Mouse (Mus musculus) heart, embryonic 16.5 days (tissue): Measurements from ENCODE around the gene Bco1. TPM values are rescaled to one million over a fixed set of nuclear protein-coding genes. Genes with fewer than 3 reads are reported as not detected.

ENCODE experiments used
- ATAC-seq: fragments of 200-750 bp; cut with Nextera tagmentation; replicated peaks from 2 replicates; pipeline ENCODE4 v1.8.0; 2017; ENCODE audit warnings: moderate number of reproducible peaks; ENCODE audit not compliant: insufficient read depth, low FRiP score; ENCODE audit errors: extremely low read depth
- H3K27ac ChIP-seq: fragments of 300-500 bp; sonication (generic); 2 replicates; pipeline ENCODE4 v1.5.1; 2014; ENCODE audit warnings: mild to moderate bottlenecking, low read length, control low read depth, moderate library complexity
- H3K27me3 ChIP-seq: fragments of 300-500 bp; sonication (generic); 2 replicates; pipeline ENCODE4 v1.6.1; 2014; ENCODE audit warnings: low read length, mixed read lengths; ENCODE audit not compliant: control insufficient read depth, insufficient read depth
- H3K36me3 ChIP-seq: fragments of 300-500 bp; sonication (generic); 2 replicates; pipeline ENCODE4 v1.6.1; 2014; ENCODE audit not compliant: control insufficient read depth, insufficient read depth
- H3K4me1 ChIP-seq: fragments of 300-500 bp; sonication (generic); 2 replicates; pipeline ENCODE4 v1.6.1; 2014; ENCODE audit warnings: low read length, mixed read lengths; ENCODE audit not compliant: control insufficient read depth, insufficient read depth
- H3K4me2 ChIP-seq: fragments of 300-500 bp; sonication (generic); 2 replicates; pipeline ENCODE4 v1.6.1; 2014; ENCODE audit warnings: low read depth, mild to moderate bottlenecking, control low read depth, low read length
- H3K4me3 ChIP-seq: fragments of 300-500 bp; sonication (generic); 2 replicates; pipeline ENCODE4 v1.5.1; 2014; ENCODE audit warnings: mild to moderate bottlenecking, control low read depth, low read length
- H3K9ac ChIP-seq: fragments of 300-500 bp; sonication (generic); 2 replicates; pipeline ENCODE4 v1.6.1; 2014; ENCODE audit warnings: low read length, control low read depth
- H3K9me3 ChIP-seq: fragments of 300-500 bp; sonication (generic); replicated peaks from 2 replicates; pipeline ENCODE4 v1.6.1; 2016; ENCODE audit warnings: low read length; ENCODE audit not compliant: control insufficient read depth
- WGBS: fragments of 180-500 bp; shearing (Covaris S2); extraction: QIAGEN DNeasy Blood & Tissue Kit; methylation state at CpG from one replicate; pipeline ENCODE4 v1.1.7; 2014; 5-methylcytosine and 5-hydroxymethylcytosine counted together
- polyA plus RNA-seq: library from polyadenylated mRNA; unstranded; fragments of >200 nt; fragmentation: Nextera tagmentation; extraction: Ambion mirVana; gene quantifications from 2 replicates; pipeline ENCODE4 v1.2.1, GENCODE M21; 2015

The Bco1 gene
- polyA plus RNA-seq, 1 experiment from 2014 or later: not detected

DNA sequence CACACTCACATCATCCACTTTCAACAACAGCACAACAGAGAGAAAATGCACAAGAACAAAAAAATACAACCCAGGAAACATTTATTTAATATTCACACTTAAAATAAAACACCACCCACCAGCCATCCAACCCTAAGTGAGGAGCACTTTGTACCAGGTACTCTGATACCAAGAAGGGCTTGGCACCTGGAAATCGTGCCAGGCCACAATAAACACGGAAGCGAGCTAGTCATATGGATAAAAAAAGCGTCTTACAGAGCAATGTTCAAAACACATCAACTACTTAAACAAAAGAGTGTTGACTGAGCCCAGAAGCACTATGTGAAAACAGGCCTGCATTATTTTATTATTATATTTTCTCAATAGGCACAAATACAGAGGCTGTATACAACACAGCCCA is 60.5 kb downstream of the Bco1 start:
- H3K36me3 ChIP-seq: no peaks in the 10 kb centered on the region
- H3K4me1 ChIP-seq: peaks cover 16% of the 10 kb centered on the region
- H3K9ac ChIP-seq: no peak overlapping the region
- H3K27me3 ChIP-seq: no peaks in the 10 kb centered on the region
- no peak overlapping the region for H3K27ac ChIP-seq
- H3K4me2 ChIP-seq: no peak overlapping the region
- no peaks in the 10 kb centered on the region for H3K9me3 ChIP-seq
- no peak overlapping the region for H3K4me3 ChIP-seq
- ATAC-seq: no peak
- WGBS: 93% methylated on average over 4 of the region's 4 CpGs

DNA sequence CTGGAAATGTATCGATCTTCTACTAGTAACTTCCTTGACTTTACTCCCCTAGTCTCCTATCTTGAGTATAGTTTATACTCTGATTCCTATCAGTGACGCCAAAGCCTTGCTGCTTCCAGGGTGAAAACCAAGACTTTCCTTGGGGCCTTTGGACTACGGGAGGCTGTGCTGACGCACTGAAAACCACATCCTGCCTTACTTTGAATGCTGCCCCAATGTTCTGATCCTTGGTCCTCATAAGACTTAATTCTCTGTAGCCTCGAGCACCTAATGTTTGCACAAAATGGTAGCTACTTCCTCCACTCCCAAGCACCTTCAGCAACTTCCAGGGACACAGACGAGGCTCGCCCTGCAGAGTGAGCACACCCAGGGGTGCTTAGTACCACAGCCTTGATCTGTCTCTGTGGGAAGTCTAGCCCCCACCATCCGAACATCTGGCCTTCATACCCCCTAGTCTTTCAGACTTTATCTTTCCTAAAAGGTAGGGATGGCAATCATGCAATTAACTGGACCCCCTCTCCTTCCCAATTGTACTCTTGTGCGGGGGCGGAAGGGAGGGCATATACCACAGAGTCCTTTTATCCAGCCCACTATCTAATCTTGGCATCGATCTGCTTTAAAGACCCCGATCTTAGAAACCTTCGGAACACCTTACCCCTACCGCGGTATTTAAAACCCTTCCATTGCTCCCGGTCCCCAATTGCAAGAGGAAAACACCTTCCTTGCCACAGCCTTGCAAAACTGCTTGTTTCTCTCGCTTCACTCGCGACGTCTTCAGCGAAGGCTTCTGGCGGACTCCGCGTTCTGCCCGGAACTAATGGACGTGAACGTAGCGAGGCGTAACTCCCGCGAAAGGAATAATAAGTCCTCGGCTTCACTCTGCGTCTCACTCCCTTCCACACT is 61.5 kb downstream of the Bco1 start:
- 10% methylated on average over 33 of the region's 33 CpGs for WGBS
- peak overlapping the region; percentile 94 for H3K4me3 ChIP-seq
- peak overlapping the region; percentile 81 for H3K27ac ChIP-seq
- no peaks in the 10 kb centered on the region for H3K27me3 ChIP-seq
- peaks cover 16% of the 10 kb centered on the region for H3K4me1 ChIP-seq
- H3K9me3 ChIP-seq: no peaks in the 10 kb centered on the region
- H3K4me2 ChIP-seq: peak overlapping the region; percentile 96
- peak overlapping the region; percentile 94 for H3K9ac ChIP-seq
- ATAC-seq: 0 out of 2 replicates have a peak, but pooled peaks have one; percentile 1
- no peaks in the 10 kb centered on the region for H3K36me3 ChIP-seq

DNA sequence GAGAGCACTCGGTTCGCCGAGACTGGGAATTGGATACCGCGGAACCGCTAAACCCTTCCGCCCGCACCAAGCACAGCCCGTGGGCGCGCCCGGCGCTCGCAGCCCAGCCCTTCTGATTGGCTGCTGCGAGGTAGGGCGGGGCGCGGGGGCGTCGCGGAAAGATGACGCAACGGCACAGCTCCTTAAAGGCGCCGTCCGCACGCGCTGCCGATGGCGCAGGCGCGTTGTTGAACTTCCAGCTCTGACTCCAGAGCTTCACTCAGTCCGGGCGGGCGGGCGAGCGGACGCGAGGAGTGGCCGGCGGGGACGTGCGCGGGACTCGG is 62.1 kb downstream of the Bco1 start:
- H3K27me3 ChIP-seq: no peaks in the 10 kb centered on the region
- WGBS: under 1% methylated on average over 39 of the region's 45 CpGs
- H3K4me1 ChIP-seq: peaks cover 16% of the 10 kb centered on the region
- ATAC-seq: peak; percentile 95
- H3K9ac ChIP-seq: peak overlapping the region; percentile 94
- H3K4me2 ChIP-seq: peak overlapping the region; percentile 96
- H3K4me3 ChIP-seq: peak overlapping the region; percentile 94
- H3K9me3 ChIP-seq: no peaks in the 10 kb centered on the region
- H3K36me3 ChIP-seq: no peaks in the 10 kb centered on the region
- peak overlapping the region; percentile 81 for H3K27ac ChIP-seq

DNA sequence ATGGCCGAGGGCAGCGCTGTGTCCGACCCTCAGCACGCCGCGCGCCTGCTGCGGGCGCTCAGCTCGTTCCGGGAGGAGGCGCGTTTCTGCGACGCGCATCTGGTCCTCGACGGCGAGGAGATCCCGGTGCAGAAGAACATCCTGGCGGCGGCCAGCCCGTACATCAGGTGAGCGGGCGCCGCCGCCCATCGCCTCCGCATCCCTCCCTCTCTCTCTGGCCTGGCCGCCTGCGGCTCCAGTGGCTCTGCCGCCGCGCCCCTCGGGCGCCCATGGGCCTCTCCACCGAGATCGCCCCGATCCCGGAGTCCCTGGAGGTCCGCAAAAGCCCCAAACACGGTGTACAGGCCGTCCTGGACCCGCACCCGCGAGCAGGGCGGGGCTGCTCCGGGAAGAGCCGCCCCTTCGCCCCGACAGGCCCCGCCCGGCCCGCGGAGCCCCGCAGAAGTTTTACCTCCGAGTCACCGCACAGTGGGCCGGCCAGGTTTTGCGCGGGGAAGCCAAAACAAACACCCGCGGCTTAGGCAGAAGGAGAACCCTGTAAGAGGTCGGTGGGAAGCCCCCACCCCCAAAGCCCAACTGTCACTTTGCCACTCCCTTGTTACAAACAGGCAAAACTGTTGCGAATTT is 62.6 kb downstream of the Bco1 start, which contains the start of gene Gan:
Gene Gan (plus strand): TSS at position 1 of the 627 bp plus-strand sequence.
- WGBS: under 1% methylated on average over 61 of the region's 65 CpGs

DNA sequence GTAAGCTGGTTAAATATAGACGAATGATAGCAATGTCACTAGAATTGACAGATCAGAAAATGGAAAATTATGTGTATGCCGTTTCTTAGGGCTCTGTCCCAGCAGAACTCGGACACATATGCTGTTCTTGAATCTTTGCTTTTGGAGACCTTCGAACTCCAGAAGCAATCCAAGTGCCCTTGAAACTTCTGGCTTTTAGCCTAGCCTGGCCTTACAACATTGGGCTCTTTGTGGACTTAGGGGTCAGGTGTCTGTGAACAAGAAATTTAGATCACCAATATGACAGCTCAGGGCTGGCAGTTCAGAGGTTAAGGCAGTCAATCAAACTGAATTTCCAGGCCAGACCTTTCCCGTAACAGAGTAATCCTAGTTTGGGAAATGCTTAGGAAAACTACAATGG is 63.4 kb downstream of the Bco1 start:
- Histone ChIP-seq H3K4me2 (peak overlapping the region; percentile 96), H3K9ac (peak overlapping the region; percentile 94), H3K4me1 (peaks cover 16% of the 10 kb centered on the region), H3K36me3 (no peaks in the 10 kb centered on the region), H3K27ac (no peak overlapping the region), H3K9me3 (no peaks in the 10 kb centered on the region), H3K4me3 (peak overlapping the region; percentile 94), H3K27me3 (no peaks in the 10 kb centered on the region)
- 62% methylated on average over 5 of the region's 5 CpGs for WGBS
- ATAC-seq: no peak

More for the DNA sequence above, 62.6 kb downstream of the Bco1 start, which contains the start of gene Gan:
- Histone ChIP-seq H3K4me2 (peak within 1 kb of the TSS; percentile 96), H3K36me3 (no peaks in the 10 kb centered on the region), H3K9ac (peak within 1 kb of the TSS; percentile 94), H3K9me3 (no peaks in the 10 kb centered on the region), H3K27me3 (no peaks in the 10 kb centered on the region), H3K4me1 (peaks cover 16% of the 10 kb centered on the region), H3K4me3 (peak within 1 kb of the TSS; percentile 94), H3K27ac (peak within 1 kb of the TSS; percentile 81)
- ATAC-seq: peak; percentile 65

DNA sequence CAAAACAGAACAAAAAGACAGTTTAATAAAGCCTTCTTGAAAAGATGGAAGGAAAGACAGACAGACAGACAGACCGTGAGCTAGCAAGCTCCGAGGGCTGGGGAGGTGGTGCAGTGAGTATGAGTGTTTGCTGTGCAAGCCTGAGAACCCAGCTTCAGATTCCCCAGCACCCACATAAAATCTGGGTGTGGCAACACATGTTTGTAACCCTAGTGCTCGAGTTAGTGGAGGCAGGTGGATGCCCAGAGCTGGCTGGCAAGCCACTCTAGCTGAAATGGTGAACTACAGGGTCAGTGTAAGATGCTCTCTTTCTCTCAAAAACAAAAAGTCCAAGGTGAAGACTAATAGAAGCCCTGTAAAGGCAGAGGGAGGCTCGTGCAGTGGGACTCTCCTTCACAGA is 69.3 kb downstream of the Bco1 start:
- Histone ChIP-seq H3K27ac (no peak overlapping the region), H3K4me3 (no peak overlapping the region), H3K9ac (no peak overlapping the region), H3K36me3 (no peaks in the 10 kb centered on the region), H3K4me2 (no peak overlapping the region), H3K9me3 (no peaks in the 10 kb centered on the region), H3K27me3 (no peaks in the 10 kb centered on the region), H3K4me1 (peaks cover 9% of the 10 kb centered on the region)
- WGBS: 81% methylated on average over 4 of the region's 4 CpGs
- ATAC-seq: no peak

DNA sequence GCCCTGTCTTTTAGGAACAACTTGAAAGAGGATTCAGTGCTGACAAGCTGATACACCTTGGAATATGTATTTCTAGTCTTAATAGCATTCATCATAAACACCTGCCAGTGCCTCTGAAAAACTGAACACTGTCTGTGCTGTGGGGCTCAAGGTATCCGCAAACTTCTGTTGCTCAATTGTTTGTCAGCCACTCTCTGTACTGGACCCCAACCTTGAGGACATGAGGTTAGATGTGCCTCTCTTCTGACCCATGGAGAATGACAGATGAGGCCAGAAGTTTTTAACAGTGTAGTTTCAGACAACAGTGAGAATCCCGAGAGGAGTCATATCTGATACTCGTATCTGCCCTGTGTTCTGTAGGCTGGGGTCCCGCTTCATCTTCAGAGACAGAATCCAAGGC is 69.9 kb downstream of the Bco1 start:
- Histone ChIP-seq H3K4me1 (peaks cover 8% of the 10 kb centered on the region), H3K4me3 (no peak overlapping the region), H3K27ac (no peak overlapping the region), H3K4me2 (no peak overlapping the region), H3K9ac (no peak overlapping the region), H3K27me3 (no peaks in the 10 kb centered on the region), H3K36me3 (no peaks in the 10 kb centered on the region), H3K9me3 (no peaks in the 10 kb centered on the region)
- no peak for ATAC-seq
- WGBS: 89% methylated on average over 4 of the region's 4 CpGs

DNA sequence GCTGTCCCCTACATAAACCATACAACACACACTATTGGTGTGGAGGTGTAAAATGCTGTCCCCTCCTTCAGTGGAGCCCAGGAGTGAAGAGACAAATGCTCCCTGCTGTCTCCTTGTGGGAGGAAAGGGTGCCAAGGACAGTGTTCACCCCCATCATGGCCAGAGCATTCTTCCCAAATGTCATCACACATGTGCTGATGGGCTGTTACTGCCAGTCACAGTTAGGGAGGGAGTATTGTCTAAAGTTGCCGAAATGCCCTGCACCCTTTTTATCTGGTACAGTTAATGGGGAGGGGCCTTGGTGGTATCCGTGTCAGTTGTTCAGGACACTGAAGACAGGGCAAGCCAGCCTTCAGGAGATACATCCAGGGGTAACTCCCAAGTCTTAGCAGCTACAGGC is 70.9 kb downstream of the Bco1 start:
- no peak overlapping the region for H3K27ac ChIP-seq
- no peak overlapping the region for H3K4me2 ChIP-seq
- no peak overlapping the region for H3K9ac ChIP-seq
- ATAC-seq: no peak
- H3K4me1 ChIP-seq: peaks cover 8% of the 10 kb centered on the region
- H3K4me3 ChIP-seq: no peak overlapping the region
- no peaks in the 10 kb centered on the region for H3K36me3 ChIP-seq
- no peaks in the 10 kb centered on the region for H3K9me3 ChIP-seq
- H3K27me3 ChIP-seq: no peaks in the 10 kb centered on the region
- WGBS: 73% methylated on average over 2 of the region's 2 CpGs

DNA sequence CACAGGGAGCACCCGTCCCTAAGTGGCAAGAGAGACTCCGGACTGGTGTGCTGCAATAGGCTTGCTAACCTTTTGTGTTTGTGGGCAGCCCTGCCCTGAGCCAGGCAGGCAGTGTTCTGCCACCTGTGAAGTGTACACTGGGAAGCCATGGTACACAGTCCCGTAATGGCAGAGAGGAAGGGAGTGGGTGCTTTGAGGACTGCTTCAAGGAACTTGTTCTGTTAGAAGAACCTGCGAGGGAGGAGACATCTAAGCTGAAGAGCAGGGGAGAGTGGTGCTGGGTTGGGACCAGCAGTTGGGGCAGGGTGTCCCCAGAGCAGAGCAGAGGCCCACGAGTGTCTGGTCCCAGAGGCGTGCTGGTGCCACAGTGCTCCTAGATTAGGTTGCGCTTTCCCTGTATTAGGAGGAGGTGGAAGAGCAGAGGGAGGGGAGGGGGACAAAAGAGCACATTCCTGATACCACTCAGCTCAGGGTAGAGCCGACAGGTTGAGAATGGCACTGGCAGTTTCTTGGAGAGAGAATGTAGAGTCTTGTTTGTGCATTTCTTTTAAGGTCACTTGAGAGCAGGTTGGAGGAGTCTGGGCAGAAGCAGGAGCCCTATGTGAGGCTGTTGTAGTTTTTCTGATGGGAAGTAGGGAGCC is 71.7 kb downstream of the Bco1 start:
- ATAC-seq: no peak
- Histone ChIP-seq H3K36me3 (no peaks in the 10 kb centered on the region), H3K27ac (no peak overlapping the region), H3K4me2 (no peak overlapping the region), H3K9me3 (no peaks in the 10 kb centered on the region), H3K9ac (no peak overlapping the region), H3K27me3 (no peaks in the 10 kb centered on the region), H3K4me1 (peaks cover 8% of the 10 kb centered on the region), H3K4me3 (no peak overlapping the region)
- 59% methylated on average over 8 of the region's 8 CpGs for WGBS
